Mouse (Mus musculus): ENCODE results near the gene Trpm1.
"Not testable (repeated sequence)": the region's sequence is repeated elsewhere in the genome, so short reads cannot be mapped to it uniquely, and the experiment has no call there.

Gene Trpm1

DNA sequence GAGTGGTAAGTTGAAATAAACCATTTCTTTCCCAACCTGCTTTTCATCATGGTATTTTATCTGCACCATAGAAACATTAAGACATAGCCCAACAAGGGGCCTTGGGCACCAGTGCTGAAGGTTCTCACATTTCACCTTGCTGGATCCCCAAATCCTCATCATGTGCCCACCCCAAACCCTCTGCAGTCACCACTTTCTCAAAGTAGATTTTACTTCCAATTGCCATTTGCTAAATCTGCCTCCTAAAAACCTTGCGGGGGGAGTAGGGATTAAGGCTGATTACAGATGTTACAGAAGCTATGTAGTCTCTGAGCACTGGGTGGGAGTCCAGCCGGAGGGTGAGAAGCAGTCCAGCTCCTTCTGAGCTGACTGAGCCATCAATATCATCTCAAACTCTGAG, at the start of gene Trpm1:
Gene Trpm1, plus strand, starts transcription at position 301 of the 400 bp plus-strand sequence.
- DNase-seq, result no peak

DNA sequence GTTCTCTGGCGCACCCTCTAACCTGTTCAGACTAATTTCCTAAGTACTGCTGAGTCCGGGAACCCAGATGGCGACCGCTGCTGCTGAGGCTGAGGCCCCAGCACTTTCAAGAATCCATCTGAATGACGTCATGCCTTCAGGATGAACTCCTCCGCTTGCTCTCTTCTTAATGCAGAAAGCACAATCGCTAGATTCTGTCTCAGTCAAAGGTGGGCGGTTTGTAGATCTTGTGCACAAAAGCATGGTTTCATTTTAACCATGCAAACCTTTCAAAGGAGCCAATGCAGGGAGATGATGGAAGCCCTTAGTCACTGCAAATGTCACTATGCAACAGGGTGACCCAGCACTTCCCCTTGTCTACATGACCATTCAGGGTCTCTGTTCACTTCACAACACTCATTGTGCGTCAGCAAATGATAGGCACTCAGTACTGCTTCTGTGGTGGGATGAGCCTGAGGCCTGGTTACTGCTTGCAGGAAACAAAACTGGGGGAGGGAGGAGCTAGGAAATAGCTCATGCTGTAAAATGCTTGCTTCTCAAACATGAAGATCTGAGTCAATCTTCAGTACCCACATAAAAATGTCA, 31.4 kb upstream of the Trpm1 start:
- DNase-seq, result peak; percentile 32 to 45

DNA sequence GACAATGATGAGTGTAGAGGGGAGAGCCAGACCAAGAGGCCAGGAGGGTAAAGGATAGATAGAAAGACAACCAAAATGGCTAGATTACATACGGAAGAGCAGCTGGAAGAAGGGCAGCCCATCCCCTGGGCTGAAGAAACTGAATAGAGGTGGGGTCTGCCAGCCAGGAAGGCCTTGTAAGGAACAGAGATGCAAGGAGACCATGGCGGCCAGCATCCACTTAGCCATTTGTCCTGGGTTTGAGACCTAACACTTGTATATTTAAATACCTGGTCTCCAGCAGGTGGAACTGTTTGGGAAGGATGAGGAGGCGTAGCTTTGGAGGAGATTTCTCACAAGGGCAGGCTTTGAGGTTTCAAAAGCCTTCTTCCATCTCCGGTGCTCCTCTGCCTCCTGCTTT, 29.9 kb upstream of the Trpm1 start:
- no peak for DNase-seq

DNA sequence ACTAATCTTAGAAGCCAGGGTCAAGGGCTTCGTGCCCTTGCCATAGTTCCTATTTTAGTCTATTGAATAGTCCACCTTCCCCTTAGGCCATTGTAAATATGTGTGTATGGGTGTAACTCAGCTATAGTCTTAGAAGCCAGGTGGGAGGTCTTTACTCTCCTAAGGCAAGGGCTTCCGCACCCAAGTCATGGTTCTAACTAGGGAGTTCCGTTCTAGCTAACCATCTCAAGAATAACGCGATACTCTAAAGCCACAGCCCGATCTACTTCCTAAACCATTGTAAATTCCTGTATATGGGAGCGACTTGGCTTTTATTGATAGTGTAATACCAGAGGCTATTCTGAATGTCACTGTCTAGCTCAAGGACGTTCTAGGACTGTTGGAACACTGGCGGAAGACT, 27.6 kb upstream of the Trpm1 start:
- DNase-seq, result not testable (repeated sequence)

DNA sequence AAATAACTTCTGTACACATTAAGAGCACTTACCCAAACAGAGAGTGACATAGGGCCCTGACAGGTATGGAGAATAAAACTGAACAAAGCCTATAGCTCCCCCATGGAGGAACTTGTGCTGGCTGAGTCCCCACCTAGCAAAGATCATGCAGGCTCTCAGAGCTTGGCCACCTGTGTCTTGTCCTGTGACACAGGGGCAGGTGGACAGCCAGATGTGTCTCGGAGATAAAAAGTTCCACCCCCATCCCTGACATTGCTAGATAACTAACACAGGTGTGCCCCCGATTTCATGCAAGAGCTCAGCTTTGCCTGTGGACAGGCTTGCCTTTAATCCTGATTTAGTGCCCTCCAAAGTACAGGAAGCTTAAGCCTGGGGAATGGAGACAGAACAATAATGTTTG, 13.8 kb upstream of the Trpm1 start:
- DNase-seq, result peak in 1 of 2 experiments; percentile 65

DNA sequence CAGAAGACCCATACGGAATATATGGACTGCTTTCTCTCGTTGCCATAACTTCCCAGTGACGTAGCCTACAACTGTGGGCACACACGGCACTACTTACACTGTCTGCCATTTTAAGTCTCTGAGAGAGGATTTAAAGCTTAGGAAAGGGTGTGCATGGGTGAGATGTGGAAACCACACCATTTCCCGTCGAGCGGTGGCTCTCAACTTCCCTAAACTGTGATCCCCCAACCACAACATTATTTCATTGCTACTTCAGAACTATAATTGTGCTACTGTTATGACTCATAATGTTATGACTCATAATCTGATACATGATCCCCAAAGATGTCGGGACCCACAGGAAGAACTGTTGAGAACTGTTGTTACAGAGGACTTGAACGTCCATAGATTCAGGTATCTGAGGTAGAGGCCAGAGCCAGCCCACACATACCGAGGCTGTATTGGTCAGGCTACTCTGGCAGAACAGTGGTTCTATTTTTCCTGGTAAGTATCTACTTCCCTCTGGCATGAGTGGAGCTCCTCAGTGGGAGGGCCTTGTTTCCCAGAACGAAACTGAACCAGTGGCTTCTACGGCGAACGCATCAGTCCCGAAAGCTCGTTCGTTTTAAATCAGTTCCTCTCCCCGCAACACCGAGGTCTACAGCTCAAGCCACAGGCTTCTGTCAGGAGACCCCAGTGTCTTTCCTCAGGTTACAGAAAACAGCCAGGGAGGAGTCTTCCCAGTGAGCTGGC, 12.2 kb upstream of the Trpm1 start:
- DNase-seq, result peak; percentile 46 to 48

DNA sequence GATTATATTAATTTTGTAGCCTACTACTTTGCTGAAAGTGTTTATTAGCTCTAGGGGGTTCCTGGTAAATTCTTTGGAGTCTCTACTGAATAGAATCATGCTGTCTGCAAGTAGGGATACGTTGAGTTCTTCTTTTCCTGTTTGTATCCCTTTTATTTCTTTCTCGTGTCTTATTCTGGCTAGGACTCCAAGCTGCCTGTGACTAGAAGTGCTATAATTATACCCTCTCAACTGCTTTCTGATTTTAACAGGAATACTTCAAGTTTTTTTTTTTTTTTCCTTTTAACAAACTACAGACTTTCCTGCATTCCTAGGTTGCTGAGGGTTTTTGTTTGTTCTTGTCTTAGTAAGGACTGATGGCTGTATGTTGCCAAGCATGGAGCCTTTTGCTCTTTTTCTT, 4.3 kb upstream of the Trpm1 start:
- no peak for DNase-seq

DNA sequence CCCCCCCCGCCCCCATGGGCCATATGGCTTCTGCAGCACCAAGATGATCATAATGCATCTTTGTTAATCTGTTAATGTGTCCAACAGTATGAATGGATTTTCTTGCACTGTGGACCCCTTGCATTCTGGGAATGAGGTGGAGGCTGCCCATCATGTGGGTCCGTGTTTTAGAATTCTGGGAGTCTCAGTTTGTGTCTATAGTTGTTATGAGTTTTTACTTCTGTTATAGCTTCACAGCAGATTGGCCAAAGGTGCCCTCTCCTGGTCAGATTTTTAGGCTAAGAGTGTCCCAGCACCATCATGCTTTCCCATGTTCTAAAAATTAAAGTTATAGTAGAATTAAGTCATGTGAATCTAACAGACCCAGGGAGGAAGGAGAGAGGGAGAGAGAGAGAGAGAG, 3.9 kb upstream of the Trpm1 start:
- DNase-seq, result no peak

DNA sequence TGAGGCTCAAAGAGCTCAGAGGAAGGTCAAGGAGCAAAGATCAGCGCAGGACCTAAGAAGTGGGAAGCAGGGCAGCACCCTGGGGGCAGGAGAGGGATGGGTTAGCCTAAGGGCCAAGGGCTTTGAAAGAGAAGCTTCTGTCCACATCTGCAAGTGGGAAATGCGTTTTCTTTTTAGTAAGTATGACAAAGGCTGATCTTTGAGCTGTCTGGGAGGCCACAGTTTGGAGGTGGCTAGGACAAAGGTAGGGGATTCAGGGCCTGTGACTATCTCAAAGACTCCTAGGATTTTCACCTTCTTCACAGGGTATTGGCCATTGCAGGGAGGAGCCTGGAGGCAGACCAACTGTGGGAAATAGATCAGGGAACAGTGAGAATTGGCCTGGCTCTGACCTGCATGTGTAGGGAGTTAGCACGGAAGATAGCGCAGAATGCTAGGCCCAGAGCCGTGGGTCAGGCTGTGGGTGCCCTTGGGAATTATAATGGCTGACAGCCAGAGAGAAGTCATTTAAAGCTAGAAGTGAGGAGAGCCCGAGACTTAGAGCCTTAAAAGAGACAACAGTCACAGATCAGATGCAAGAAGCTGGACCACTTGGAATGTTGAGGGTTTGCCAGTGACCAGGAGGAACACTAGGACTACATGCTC, 3.1 kb upstream of the Trpm1 start:
- DNase-seq, result no peak

DNA sequence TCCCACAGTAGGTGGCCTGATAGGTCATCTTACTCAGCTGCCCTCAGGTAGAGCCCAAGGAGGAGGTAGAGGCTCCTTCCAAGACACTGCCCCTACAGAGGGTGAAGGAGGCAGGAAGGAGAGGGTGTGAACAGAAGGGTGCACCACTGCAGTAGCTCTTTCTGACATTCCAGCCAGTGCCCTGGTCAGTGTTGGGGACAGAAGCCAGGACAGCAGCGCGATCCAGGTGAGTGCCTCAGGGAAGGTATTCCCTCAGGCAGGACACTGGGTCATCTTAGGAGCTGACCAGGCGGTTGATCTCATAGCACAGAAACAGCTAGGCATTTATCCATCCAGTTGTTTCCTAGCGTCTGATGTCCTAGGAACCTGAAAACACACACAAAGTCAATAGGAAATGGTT, 1.6 kb downstream of the Trpm1 start:
- DNase-seq, result no peak

DNA sequence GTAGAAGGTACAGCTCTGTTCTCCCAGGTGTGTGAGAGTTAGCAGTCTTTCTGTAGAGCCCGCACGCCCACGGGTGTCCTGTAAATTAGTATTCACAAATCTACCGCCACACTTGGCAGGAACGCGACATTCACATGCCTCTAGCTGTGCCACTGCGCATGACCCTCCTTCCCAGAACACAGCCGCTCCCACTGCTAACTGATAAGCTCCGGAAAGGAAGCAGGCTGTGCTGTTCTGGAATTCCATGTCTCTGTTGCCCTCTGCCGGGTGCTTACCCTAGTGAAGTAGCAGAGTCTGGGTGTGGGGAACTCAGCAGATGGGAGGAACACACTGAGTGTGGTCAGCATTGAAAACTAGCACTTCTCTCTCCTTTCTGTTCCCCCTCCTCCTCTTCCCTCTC, 2.1 kb downstream of the Trpm1 start:
- DNase-seq, result peak; percentile 62 to 64

DNA sequence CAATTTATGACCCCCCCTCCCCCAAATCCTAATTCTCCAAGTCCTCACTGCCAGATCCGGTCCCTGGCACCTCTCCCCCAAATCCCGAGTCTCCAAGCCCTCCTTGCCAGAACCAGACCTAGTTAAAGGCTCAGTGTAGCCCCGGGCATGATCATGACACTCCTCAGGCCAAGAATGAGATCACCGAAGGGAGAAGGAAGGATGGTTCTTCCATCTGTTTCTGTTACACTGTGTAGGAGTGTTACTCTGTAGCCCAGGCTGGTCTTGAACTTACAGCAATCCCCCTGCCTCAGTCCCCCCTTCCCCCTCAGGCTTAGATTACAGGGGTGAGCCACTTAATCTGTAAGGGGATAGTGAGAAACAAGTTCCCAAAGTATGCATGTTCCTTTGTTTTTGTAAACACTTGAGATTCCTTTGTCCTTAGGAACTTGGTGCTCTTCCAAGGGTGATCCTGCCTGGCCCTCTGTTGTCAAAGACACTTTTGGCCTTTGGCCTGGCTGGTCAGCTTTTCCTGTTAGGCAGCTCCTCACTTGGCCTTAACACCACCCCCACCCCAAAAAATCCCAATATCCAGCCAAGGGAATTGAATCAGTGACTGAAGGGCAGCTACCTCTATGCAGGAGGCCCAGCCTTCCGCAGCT, 2.8 kb downstream of the Trpm1 start:
- no peak for DNase-seq

DNA sequence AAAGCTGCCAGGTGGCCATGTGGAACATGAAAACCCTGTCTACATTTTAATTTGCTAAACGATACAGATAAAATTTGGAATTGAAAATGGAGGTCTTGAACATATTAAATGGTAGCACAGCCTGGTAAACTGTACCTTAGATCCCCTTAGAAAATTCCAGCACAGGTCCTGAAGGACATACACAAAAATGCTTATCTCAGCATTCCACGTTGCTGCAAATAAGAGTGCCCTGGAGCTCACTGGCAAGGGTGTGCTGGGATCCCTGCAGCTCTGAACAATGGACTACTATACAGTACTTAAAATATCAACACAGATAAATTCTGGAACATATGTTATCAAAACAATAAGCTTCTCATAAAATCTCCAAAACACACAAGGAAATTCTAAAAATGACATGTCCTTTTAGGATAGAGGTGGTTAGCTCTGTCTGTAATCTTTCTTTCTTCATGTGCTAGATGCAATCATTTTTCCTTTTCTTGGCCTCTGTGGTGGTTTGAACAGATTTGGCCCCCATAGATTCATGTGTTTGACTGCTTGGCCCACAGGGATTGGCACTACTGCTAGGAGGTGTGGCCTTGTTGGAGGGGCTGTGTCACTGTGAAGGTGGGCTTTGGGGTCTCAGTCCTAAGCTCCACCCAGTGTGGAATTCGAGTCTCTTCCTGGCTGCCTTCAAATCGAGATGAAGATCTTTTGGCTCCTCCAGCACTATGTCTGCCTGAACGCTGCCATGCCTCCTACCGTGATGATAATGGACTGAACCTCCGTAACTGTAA, 3.5 kb downstream of the Trpm1 start:
- DNase-seq, result no peak

DNA sequence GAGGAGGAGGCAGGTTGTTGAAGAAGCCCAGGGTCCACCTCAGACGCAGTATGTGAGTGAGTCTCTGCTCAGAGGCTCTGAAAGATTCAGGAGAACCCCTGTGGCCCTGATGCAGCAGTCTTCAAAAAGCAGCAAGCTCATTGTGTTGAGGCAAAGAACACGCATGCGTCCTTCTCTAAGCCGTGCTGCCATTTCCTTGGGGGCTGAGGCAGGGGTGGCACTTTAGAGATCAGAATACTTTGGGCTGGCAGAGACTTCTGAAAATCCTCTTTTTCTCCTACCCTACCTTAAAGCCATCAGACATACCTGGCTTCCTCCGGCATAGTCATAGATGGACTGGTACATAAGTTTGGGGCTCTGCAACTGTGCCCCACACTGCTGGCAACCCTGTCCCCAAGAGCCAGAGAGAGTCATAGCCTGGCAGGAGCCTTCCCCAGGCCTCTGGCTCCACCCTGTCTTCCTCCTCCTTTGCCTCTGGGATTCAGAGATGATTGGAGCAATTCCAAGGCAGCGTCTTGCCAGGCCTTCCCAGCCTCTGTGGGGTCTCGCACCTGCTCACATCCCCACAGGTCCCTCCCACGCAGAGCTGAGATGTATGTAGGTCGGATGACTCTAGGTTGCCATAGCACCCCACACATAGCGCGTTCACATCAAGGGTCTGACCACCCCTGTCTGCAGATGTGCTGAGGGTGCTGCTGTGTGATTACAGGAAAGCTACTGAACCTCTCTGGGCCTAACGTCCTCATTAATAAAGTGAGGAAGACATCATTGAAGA, 4.8 kb downstream of the Trpm1 start:
- peak; percentile 69 to 84 for DNase-seq

DNA sequence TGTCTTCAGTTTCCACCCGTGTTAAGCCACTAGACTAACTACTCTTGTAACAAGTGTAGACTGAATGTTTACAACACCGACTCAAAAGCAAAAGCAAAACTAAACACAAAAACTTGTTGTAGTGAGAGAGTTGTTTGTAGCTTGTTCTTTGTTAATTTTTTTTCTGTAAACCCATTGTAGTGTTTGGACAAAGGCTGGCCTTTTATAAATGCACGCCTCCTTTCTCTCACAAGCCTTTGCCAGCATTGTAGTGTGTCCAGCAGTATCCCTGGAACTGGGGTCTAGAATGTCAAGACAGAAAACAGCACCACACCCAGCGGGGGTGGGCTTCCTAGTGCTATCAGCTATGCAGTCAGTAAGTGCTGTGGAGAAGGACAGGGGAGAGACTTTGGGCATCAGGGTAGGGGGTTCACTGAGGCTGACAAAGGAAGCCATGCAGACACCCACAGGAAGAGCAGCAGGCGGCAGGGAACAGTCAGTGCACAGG, 5.5 kb downstream of the Trpm1 start:
- peak in 1 of 2 experiments; percentile 50 for DNase-seq

DNA sequence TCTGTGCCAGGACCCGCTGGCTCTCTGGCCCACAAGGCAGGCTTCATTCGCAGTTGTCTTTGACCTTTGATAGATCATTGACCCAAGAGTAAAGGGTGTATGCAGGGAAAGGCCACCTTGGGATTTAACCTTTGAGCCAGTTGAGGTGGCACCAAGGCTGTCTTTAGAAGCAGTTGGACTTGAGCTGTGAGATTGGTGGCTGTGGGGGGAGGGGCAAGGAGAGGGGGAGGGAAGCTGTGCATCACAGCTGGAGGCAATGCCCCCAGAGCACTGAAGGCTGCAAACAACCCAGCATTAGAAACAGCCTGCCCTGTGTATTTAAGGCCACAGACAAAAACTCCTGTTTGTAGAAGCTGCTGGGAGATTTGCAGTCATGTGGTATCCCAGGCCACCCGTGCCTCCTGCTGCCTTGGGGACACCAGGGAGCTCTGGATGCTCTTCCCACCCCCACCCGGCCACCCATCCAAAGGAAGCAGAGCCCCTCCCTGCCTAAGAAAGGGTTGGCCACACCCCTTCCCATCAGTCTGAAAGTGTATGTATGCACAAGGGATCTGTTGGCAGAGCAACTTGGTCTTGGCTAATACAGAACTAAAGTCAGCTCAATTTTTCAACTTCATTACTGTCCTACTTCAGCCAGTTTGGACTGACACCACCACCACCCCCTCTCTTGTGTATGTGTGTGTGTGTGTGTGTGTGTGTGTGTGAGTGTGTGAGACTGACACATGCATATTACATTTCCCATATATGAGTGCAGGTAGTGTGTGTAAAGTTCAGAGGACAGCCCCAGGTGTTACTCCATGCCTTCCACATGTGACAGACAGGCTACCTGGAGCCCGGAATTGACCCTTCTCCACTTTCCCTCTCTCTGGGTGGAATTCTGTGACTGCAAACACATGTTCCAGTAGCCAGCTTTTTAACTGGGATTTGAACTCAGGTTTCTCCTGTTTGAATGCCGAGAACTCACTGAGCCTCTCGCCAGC, 6.3 kb downstream of the Trpm1 start:
- DNase-seq, result peak; percentile 57 to 61

DNA sequence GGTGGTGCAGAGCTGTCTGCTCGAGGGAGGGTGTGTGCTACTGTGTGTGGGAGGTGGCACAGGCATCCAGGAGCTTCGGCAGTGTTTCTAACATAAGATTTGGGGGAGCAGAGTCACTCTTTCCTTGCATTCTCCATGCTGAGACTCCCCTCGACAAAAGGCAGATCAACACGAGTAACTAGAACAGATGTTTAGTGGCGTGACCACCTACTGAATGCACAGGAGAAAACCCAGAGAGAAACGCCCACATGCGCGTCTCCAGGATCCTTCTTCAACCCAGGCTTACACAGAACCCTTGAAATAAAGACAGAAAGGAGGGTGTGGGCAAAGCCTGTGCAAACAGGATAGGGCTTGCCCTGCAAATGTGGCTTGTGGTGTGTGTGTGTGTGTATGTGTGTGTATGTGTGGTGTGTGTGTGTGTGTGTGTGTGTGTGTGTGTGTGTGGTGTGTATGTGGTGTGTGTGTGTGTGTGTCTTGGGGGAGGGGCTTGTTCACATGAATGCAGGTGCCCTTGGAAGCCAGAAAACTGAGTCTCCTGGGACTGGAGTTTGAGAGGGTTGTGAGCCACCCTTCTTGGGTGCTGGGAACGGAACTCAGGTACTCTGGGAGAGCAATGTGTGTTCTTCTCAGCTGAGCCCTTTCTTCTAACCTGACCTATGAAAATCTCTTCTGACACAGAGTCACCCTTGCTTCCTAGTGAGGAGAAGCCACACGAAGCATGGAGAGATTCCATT, 7.3 kb downstream of the Trpm1 start:
- DNase-seq, result peak; percentile 43 to 59

DNA sequence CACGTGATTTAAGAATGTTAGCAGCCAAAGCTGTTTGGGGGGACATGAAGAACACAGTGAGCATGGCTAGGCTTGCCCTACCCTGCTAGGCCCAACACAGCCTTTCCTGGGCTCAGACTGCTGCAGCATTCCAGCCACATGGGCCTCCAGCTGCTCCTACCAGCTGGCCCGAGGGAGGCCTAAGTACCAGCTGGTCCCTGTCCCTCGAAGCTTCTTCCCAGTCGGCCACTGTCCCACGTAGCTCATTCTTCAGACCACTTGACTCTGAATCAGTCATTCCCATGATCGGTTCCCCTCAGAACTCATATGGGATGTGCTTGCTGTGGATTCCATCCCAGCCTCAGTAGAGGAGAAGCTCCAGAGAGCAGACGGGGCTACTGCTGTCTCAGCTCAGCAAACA, 8.4 kb downstream of the Trpm1 start:
- DNase-seq, result no peak

DNA sequence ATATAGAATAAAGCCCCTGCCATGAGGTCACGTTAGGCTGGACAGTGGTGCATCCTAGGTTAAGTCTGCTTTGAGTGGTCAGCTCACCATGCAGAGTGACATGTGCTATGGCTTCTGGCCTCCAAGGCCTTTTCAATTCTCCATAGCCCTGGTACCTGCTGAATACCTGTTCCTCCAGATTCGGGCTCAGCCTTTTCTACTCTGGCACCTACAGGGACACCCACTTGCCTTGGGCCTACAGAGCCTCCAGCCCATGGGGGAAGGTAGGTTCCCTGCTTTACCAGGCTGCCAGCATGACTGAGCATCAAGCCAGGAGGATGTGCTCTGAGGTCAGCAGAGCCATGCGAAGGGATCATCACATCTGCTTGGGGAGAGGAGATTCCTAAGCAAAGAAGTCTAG, 9.5 kb downstream of the Trpm1 start:
- DNase-seq, result no peak

DNA sequence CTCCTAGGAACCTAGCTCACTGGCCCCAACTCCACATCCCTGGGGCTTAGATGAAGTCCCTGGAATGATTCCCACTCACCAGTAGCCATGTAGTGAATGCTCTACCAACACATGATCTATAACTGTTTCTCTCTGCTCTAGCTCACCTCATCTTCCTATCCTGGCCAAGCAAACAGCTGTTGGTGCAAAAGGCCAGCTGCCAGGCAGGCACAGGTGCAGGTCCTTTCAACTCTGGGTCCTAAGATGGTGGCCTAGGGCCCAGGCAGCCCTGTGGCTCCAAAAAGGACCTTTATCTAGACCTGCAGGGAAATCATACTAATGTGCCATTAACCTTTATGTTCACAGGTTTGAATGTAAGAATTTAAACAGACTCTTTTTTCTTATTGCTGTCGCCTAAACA, 10.3 kb downstream of the Trpm1 start:
- no peak for DNase-seq

All from thymus, postnatal 36 days (tissue).